Mouse (Mus musculus) liver, embryonic 13.5 days (tissue): Measurements from ENCODE around the gene Dmtf1. TPM values are rescaled to one million over a fixed set of nuclear protein-coding genes. Genes with fewer than 3 reads are reported as not detected.

ENCODE experiments used
- ATAC-seq: fragments of 200-750 bp; cut with Nextera tagmentation; 2 replicates; pipeline ENCODE4 v1.8.0; 2017; ENCODE audit warnings: low read depth, mild to moderate bottlenecking, moderate number of reproducible peaks, moderate library complexity
- DNase-seq: peaks from one replicate; pipeline ENCODE4 v3.0.0; 2022
- H3K27ac ChIP-seq: fragments of 300-500 bp; sonication (generic); 2 replicates; pipeline ENCODE4 v1.5.1; 2015; ENCODE audit warnings: moderate library complexity, mild to moderate bottlenecking, inconsistent platforms
- H3K27me3 ChIP-seq: fragments of 300-500 bp; sonication (generic); 2 replicates; pipeline ENCODE4 v1.6.1; 2015; ENCODE audit warnings: mild to moderate bottlenecking, inconsistent platforms
- H3K36me3 ChIP-seq: fragments of 300-500 bp; sonication (generic); 2 replicates; pipeline ENCODE4 v1.6.1; 2015; ENCODE audit warnings: mild to moderate bottlenecking, inconsistent platforms
- H3K4me1 ChIP-seq: fragments of 300-500 bp; sonication (generic); replicated peaks from 2 replicates; pipeline ENCODE4 v1.6.1; 2015; ENCODE audit warnings: inconsistent platforms
- H3K4me2 ChIP-seq: fragments of 300-500 bp; sonication (generic); 2 replicates; pipeline ENCODE4 v1.6.1; 2015; ENCODE audit warnings: inconsistent platforms, mild to moderate bottlenecking, moderate library complexity
- H3K4me3 ChIP-seq: fragments of 300-500 bp; sonication (generic); replicated peaks from 2 replicates; pipeline ENCODE4 v1.5.1; 2015; ENCODE audit warnings: mild to moderate bottlenecking, inconsistent platforms
- H3K9ac ChIP-seq: fragments of 300-500 bp; sonication (generic); 2 replicates; pipeline ENCODE4 v1.6.1; 2015; ENCODE audit warnings: mild to moderate bottlenecking, inconsistent platforms
- H3K9me3 ChIP-seq: fragments of 300-500 bp; sonication (generic); replicated peaks from 2 replicates; pipeline ENCODE4 v1.6.1; 2016; ENCODE audit warnings: inconsistent platforms
- WGBS: fragments of 180-500 bp; shearing (Covaris S2); methylation state at CpG from one replicate; pipeline ENCODE4 v1.1.7; 2015; ENCODE audit not compliant: insufficient replicate concordance; 5-methylcytosine and 5-hydroxymethylcytosine counted together
- polyA plus RNA-seq: library from polyadenylated mRNA; unstranded; fragments of >200 nt; fragmentation: Nextera tagmentation; extraction: Ambion mirVana; gene quantifications from 2 replicates; pipeline ENCODE4 v1.2.1, GENCODE M21; 2015

Dmtf1 gene
- polyA plus RNA-seq, 1 experiment from 2014 or later: 11.4 TPM

GRCm38 (mm10) chr5:9079773-9080501 is 81.6 kb downstream of the Dmtf1 start:
- no peak overlapping the region for H3K4me2 ChIP-seq
- no peak for DNase-seq
- H3K4me1 ChIP-seq: no peaks in the 10 kb centered on the region
- H3K9me3 ChIP-seq: no peaks in the 10 kb centered on the region
- no peak overlapping the region for H3K4me3 ChIP-seq
- no peak for ATAC-seq
- no peaks in the 10 kb centered on the region for H3K27me3 ChIP-seq
- H3K36me3 ChIP-seq: no peaks in the 10 kb centered on the region
- no peak overlapping the region for H3K9ac ChIP-seq
- H3K27ac ChIP-seq: no peak overlapping the region

DNA sequence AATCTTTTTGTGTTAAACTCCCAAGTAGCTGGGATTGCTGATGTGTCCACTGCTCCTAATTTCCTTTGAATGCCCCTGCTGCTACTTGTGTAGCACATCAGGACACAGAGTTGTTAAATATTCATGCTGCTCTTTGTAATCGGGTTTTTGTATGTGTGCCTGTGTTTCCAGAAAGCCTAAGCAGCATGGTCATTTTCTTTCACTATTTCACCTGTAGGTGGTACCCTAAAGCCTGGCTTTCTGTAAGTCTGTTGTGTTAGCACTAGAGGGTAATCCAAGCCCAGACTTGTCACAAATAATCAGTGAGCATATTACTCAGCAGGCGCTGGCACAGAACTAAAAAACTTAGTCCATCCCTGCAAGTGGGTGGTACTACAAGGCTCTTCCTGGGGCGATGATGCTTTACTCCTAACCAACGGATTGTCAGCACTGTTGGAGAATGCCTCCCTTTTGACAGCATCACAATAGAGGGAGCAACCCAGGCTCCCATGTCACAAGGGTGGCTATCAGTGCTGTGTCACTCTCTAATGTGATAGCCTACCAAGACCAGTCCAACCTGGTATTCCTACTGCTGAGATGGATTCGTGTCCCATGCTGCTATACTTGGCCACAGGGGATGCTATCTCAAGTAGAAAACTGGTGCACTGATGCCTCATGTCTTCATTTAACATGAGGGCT is 88.3 kb downstream of the Dmtf1 start:
- Histone ChIP-seq H3K9me3 (no peaks in the 10 kb centered on the region), H3K27me3 (no peaks in the 10 kb centered on the region), H3K4me1 (0 out of 2 replicates have a peak, but pooled peaks cover 3% of the 10 kb centered on the region), H3K9ac (no peak overlapping the region), H3K36me3 (no peaks in the 10 kb centered on the region), H3K4me2 (no peak overlapping the region), H3K4me3 (no peak overlapping the region), H3K27ac (no peak overlapping the region)
- DNase-seq: no peak
- WGBS: 45% methylated on average over 5 of the region's 5 CpGs
- ATAC-seq: no peak

GRCm38 (mm10) chr5:9071360-9071759 is 90.2 kb downstream of the Dmtf1 start:
- Histone ChIP-seq H3K27ac (no peak overlapping the region), H3K4me3 (no peak overlapping the region), H3K36me3 (no peaks in the 10 kb centered on the region), H3K4me2 (no peak overlapping the region), H3K27me3 (no peaks in the 10 kb centered on the region), H3K9me3 (no peaks in the 10 kb centered on the region), H3K4me1 (0 out of 2 replicates have a peak, but pooled peaks cover 3% of the 10 kb centered on the region), H3K9ac (no peak overlapping the region)
- DNase-seq: no peak
- no peak for ATAC-seq
- 67% methylated on average over 3 of the region's 3 CpGs for WGBS

GRCm38 (mm10) chr5:9069599-9070209 is 91.9 kb downstream of the Dmtf1 start:
- Histone ChIP-seq H3K27ac (no peak overlapping the region), H3K27me3 (no peaks in the 10 kb centered on the region), H3K4me3 (no peak overlapping the region), H3K9me3 (no peaks in the 10 kb centered on the region), H3K9ac (no peak overlapping the region), H3K4me1 (0 out of 2 replicates have a peak, but pooled peaks cover 3% of the 10 kb centered on the region), H3K4me2 (no peak overlapping the region), H3K36me3 (no peaks in the 10 kb centered on the region)
- no peak for DNase-seq
- ATAC-seq: no peak
- 60% methylated on average over 6 of the region's 6 CpGs for WGBS

DNA sequence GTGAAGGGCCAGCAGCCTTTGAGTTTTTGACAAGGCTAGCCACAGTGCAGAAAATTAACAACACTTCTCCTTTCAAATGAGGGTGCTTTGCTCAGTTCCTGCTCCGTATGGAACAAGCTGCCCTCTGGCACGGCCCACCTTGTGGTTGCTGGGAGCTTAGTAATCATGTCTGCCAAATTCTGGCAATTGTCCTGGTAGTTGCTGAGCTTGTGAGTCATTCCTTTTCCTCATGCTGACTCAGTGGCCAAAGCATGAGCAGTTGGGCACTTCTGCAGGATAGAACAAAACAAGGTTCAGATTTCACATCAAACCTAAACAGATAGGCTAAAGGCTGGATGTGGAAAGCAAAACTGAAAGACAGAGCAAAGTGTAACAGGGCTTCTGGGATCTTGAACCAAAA is 92.7 kb downstream of the Dmtf1 start:
- Histone ChIP-seq H3K36me3 (no peaks in the 10 kb centered on the region), H3K4me1 (0 out of 2 replicates have a peak, but pooled peaks cover 3% of the 10 kb centered on the region), H3K4me3 (no peak overlapping the region), H3K4me2 (no peak overlapping the region), H3K9me3 (no peaks in the 10 kb centered on the region), H3K27me3 (no peaks in the 10 kb centered on the region), H3K27ac (no peak overlapping the region), H3K9ac (no peak overlapping the region)
- WGBS: 33% methylated on average over 2 of the region's 2 CpGs
- ATAC-seq (no peak), DNase-seq (no peak)

Other genes with a start within 250 kb of the Dmtf1 start
- 36.9 and 45.2 TPM in 2 replicates for gene Crot, start 164.5 kb downstream of the Dmtf1 start, polyA plus RNA-seq
- gene Tmem243, start 61.1 kb downstream of the Dmtf1 start, polyA plus RNA-seq: 9.8 and 10.3 TPM in 2 replicates
- 0.16 and 0.24 TPM in 2 replicates for gene 9330182L06Rik, start 104.3 kb upstream of the Dmtf1 start, polyA plus RNA-seq